Mouse (Mus musculus): ENCODE results near the gene Sec11a.

The Sec11a gene

DNA sequence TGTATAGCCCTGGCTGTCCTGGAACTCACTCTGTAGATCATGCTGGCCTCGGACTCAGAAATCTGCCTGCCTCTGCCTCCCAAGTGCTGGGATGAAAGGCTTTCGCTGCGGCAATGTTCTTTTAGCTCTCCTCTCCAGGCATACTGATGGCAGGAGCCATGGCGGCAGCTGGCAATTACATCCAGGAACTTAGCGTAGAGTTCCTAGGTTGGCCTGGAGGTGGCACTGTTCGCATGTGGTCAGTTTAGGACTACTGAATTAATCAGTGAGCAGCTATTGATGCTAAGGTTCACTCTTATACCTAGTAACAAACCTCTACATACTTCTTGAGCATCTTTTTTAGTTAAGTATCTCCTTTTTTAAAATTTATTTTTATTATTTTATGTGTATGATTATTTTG is 90.4 kb downstream of the Sec11a start:
- DNase-seq (ENCODE audit: low read depth, low spot score), result no peak

DNA sequence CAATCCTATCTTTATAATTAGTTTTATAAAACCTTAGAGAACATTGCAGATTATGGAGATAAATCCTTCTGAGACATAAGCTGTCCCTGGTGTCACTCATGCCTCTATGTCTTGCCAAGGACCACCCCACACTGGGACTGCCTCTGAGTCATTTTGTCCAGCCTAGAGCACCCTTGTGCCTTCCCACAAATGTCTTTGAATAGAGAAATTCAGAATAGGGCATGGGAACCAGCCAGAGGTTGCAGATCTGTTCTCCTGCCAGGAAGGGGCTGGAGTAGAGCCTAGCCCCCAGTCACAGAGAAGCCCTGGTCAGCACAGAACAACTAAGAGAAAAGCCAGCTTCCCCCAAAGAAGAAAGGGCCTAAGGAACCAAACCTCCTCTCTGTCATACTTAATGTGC is 92.3 kb downstream of the Sec11a start:
- no peak for DNase-seq (ENCODE audit: low read depth, low spot score)
